Mouse (Mus musculus) ES-Bruce4 (cell line): ENCODE data around the gene Casp9.

Experiments
- CTCF ChIP-seq: IDR thresholded peaks from one replicate; pipeline ENCODE4 v1.8.1; 2011; ENCODE audit warnings: low read depth, low read length
- POLR2A ChIP-seq: IDR thresholded peaks from one replicate; pipeline ENCODE4 v1.8.1; 2011; ENCODE audit warnings: low read length; ENCODE audit not compliant: insufficient read depth

DNA sequence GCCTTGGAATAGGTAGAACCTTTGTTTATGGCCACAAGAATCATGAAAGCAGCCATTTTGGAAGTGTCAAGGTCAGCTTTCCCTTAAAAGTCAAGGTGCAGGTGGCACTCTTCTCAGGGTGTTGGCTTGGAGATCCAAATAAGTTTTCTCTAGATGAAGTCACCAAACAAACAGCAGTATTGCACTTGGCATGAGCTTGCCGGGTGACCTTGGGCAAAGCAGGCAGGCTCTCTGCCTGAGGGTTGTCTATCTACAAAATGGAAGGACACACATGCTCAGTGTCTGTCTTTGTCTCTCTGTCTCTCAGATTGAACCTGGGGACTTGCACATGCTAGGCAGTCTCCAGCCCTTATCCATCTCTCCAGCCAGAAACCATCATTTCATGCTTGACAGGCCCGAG lies 34.0 kb downstream of the Casp9 start:
- TF ChIP-seq POLR2A (no peak), CTCF (no peak)
